Comparison of ENCODE assay signal across 11 mouse cellular contexts in the genomic region with DNA sequence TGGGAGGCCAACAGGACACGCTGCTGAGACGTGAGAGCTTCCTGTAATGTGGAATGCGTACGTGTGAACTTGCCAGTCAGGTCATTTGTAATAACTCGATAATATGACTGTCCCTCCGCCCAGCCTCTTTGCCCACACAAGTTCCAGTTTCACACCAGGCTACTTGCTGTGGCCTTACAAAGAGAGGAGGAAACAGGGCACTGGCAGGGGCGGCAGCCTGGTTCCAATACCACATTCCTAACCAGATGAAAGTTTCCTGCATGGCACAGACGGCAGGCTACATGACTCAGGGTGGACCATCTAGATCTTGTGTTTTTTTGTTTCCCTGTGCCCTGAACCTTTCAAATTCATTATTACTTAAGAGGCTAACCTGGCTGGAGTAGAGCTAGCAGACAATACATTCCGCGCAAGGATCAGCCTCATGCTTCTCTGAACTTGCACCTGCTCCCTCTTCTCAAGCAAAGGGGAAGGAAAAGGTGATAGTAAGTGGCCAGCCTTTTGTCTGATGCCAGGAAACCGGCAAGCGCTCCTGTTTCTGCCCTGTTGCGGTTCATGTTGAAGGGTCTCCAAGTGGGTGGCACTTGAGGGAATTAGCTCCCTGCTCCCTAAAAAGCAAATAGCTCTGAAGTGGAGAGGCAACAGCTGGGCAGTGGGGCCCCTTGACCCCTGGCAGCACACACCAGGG.
A peak's percentile ranks its signal among the peaks of the same experiment; 100 is the strongest.
DNase-seq lines count a peak whose midpoint lies in the region; ATAC-seq and TF ChIP-seq lines count a peak whose summit lies in the region.
"Had no signal": no experiment of that assay in that cellular context is flagged by ENCODE, and none has a peak within 500 bp of the region (broad histone marks: within the 10 kb centered on the region; RNA-seq: fewer than 3 reads in every experiment).

No protein-coding gene starts in this region.

- peaks cover 20 to 27% of the 10 kb centered on the region in 2 experiments for H3K4me1 ChIP-seq in heart, embryonic 14.5 days (ENCODE audit: control insufficient read depth in 2 of 2, insufficient read depth in 2 of 2, low read length in 2 of 2)
- H3K4me1 ChIP-seq in midbrain, embryonic 13.5 days (replicated peaks): peaks cover 13% of the 10 kb centered on the region
- peaks cover 9% of the 10 kb centered on the region; the same call in 1 of the 2 replicates for H3K4me1 ChIP-seq in midbrain, embryonic 15.5 days
- peaks cover 14% of the 10 kb centered on the region; the same call in 1 of the 2 replicates for H3K4me1 ChIP-seq in intestine, postnatal 0 days (replicated peaks; ENCODE audit: control insufficient read depth, insufficient read depth, low read length)
- no peaks in the 10 kb centered on the region; the same call in 1 of the 2 replicates for H3K4me1 ChIP-seq in cerebellum, adult 2 months (ENCODE audit: control insufficient read depth, insufficient read depth, low read length)

- no peak for TF ChIP-seq POLR2A in cerebellum, adult 2 months (IDR thresholded peaks at IDR 0.05; ENCODE audit: borderline replicate concordance, insufficient read depth, low read length)

- no peak overlapping the region for H3K9ac ChIP-seq in heart, embryonic 14.5 days (ENCODE audit: low read length)
- H3K9ac ChIP-seq in midbrain, embryonic 13.5 days (replicated peaks): no peak overlapping the region
- H3K9ac ChIP-seq in midbrain, embryonic 15.5 days: no peak overlapping the region
- H3K9ac ChIP-seq in intestine, postnatal 0 days (ENCODE audit: low read depth, low read length): no peak overlapping the region
- H3K9ac ChIP-seq: limb, embryonic 15.5 days had no signal

- no peaks in the 10 kb centered on the region for H3K27me3 ChIP-seq in heart, embryonic 14.5 days (ENCODE audit: control insufficient read depth, insufficient read depth, low read length)
- no peaks in the 10 kb centered on the region for H3K27me3 ChIP-seq in midbrain, embryonic 13.5 days
- H3K27me3 ChIP-seq in midbrain, embryonic 15.5 days (replicated peaks): no peaks in the 10 kb centered on the region
- no peaks in the 10 kb centered on the region for H3K27me3 ChIP-seq in intestine, postnatal 0 days (replicated peaks; ENCODE audit: control insufficient read depth, insufficient read depth, low read length)
- H3K27me3 ChIP-seq in cerebellum, adult 2 months (ENCODE audit: control insufficient read depth, insufficient read depth, low read length): no peaks in the 10 kb centered on the region
- H3K27me3 ChIP-seq: CH12.LX; limb, embryonic 15.5 days had no signal

- DNase-seq in heart, postnatal 10 days: no peak
- peak; percentile 30 for DNase-seq in yolk sac, embryonic 10.5 days (ENCODE audit: low spot score)
- DNase-seq in frontal cortex, postnatal 14 days (ENCODE audit: low spot score in 2 of 2): no peak
- no peak for DNase-seq in cerebellum, adult 2 months
- DNase-seq: retina, postnatal 1 day had no signal

- H3K36me3 ChIP-seq in heart, embryonic 14.5 days (ENCODE audit: control insufficient read depth, insufficient read depth, low read length): no peaks in the 10 kb centered on the region
- no peaks in the 10 kb centered on the region for H3K36me3 ChIP-seq in midbrain, embryonic 13.5 days
- H3K36me3 ChIP-seq in midbrain, embryonic 15.5 days (replicated peaks): no peaks in the 10 kb centered on the region
- H3K36me3 ChIP-seq in intestine, postnatal 0 days (ENCODE audit: control insufficient read depth, insufficient read depth): no peaks in the 10 kb centered on the region
- H3K36me3 ChIP-seq: limb, embryonic 15.5 days had no signal

- peak overlapping the region in 1 of 2 experiments; percentile 35; a peak in 1 of 4 replicates for H3K27ac ChIP-seq in heart, embryonic 14.5 days (replicated peaks in 1 of 2; ENCODE audit: control insufficient read depth in 1 of 2, insufficient read depth in 1 of 2, low read depth in 2 of 2, low read length in 2 of 2)
- no peak overlapping the region for H3K27ac ChIP-seq in midbrain, embryonic 13.5 days
- H3K27ac ChIP-seq in midbrain, embryonic 15.5 days: no peak overlapping the region
- H3K27ac ChIP-seq in intestine, postnatal 0 days (ENCODE audit: low read depth, low read length): no peak overlapping the region
- H3K27ac ChIP-seq in cerebellum, adult 2 months (ENCODE audit: insufficient read depth, low read length): no peak overlapping the region
- H3K27ac ChIP-seq: limb, embryonic 15.5 days had no signal

- ATAC-seq in heart, embryonic 14.5 days (ENCODE audit: insufficient number of reproducible peaks, insufficient read depth, low FRiP score, low read depth): no peak
- 0 out of 2 replicates have a peak, but pooled peaks have one; percentile 14 for ATAC-seq in midbrain, embryonic 13.5 days
- no peak for ATAC-seq in midbrain, embryonic 15.5 days (replicated peaks)
- peak; percentile 29; the same call in 1 of the 2 replicates for ATAC-seq in intestine, postnatal 0 days

- no peak overlapping the region for H3K4me3 ChIP-seq in heart, embryonic 14.5 days (ENCODE audit: control insufficient read depth in 1 of 2, insufficient read depth in 1 of 2, low read depth in 1 of 2, low read length in 2 of 2)
- no peak overlapping the region for H3K4me3 ChIP-seq in midbrain, embryonic 13.5 days (replicated peaks)
- H3K4me3 ChIP-seq in midbrain, embryonic 15.5 days: no peak overlapping the region
- H3K4me3 ChIP-seq in intestine, postnatal 0 days (ENCODE audit: low read depth, low read length): no peak overlapping the region
- H3K4me3 ChIP-seq in cerebellum, adult 2 months (replicated peaks; ENCODE audit: insufficient read depth, low read depth, low read length): no peak overlapping the region
- H3K4me3 ChIP-seq: limb, embryonic 15.5 days had no signal

- intact Hi-C loops in heart, postnatal 10 days (cut with DNase I): no loop called here

- 33% methylated on average over 13 of the region's 13 CpGs for WGBS in heart, embryonic 14.5 days
- WGBS in midbrain, embryonic 13.5 days: 64% methylated on average over 13 of the region's 13 CpGs
- WGBS in midbrain, embryonic 15.5 days: 69% methylated on average over 13 of the region's 13 CpGs
- 34% methylated on average over 13 of the region's 13 CpGs for WGBS in intestine, postnatal 0 days
- WGBS in cerebellum, adult 2 months: 77% methylated on average over 13 of the region's 13 CpGs

- H3K4me2 ChIP-seq in heart, embryonic 14.5 days (ENCODE audit: low read length): 0 out of 2 replicates have a peak overlapping the region, but pooled peaks have one; percentile 16
- no peak overlapping the region for H3K4me2 ChIP-seq in midbrain, embryonic 13.5 days (replicated peaks)
- H3K4me2 ChIP-seq in midbrain, embryonic 15.5 days: no peak overlapping the region
- no peak overlapping the region for H3K4me2 ChIP-seq in intestine, postnatal 0 days (replicated peaks; ENCODE audit: low read depth)
- H3K4me2 ChIP-seq: limb, embryonic 15.5 days had no signal

- TF ChIP-seq CTCF in intestine, postnatal 0 days (IDR thresholded peaks at IDR 0.05; ENCODE audit: low read depth): no peak
- no peak for TF ChIP-seq CTCF in cerebellum, adult 2 months (IDR thresholded peaks at IDR 0.05; ENCODE audit: borderline replicate concordance, insufficient read depth, low read depth, low read length)

- no peaks in the 10 kb centered on the region for H3K9me3 ChIP-seq in heart, embryonic 14.5 days (ENCODE audit: control insufficient read depth, low read length)
- H3K9me3 ChIP-seq in midbrain, embryonic 13.5 days: no peaks in the 10 kb centered on the region
- H3K9me3 ChIP-seq in midbrain, embryonic 15.5 days: no peaks in the 10 kb centered on the region
- H3K9me3 ChIP-seq in intestine, postnatal 0 days (ENCODE audit: control insufficient read depth): no peaks in the 10 kb centered on the region
- H3K9me3 ChIP-seq: limb, embryonic 15.5 days had no signal

Comparison
In these comparisons a context has a peak if more than half of its experiments do, and no peak if none do; other contexts are left out.
1. ATAC-seq: peak in midbrain, embryonic 13.5 days (single experiment) and intestine, postnatal 0 days (single experiment); none in heart, embryonic 14.5 days (single experiment) and midbrain, embryonic 15.5 days (single experiment).